Mouse (Mus musculus) retina, adult 2 months (tissue): ENCODE results near the gene Ppp4r2.
"Not testable (repeated sequence)": the region's sequence is repeated elsewhere in the genome, so short reads cannot be mapped to it uniquely, and the experiment has no call there.

Source experiments
- DNase-seq: peaks from one replicate; pipeline ENCODE4 v3.0.0-alpha.2; 2012; ENCODE audit warnings: low read depth, low spot score

The Ppp4r2 gene

DNA sequence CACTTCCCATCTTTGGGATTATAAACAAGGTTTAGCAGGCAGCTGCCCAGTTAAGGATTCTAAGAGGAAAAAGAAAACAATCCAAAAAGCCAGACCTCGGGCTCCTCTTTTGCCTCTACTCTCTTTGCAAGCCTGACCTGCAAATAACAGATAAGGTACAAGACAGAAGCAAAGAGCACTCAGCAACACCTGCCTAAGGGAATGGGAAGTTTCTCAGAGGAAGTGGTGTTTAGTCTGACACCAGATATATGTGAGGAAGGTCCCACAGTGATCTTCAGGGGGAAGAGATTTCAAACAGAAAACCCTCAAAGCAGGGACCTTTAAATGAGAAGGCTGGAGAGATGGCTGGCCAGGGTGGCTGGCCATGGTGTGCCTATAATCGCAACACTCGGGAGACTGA is 2.2 kb upstream of the Ppp4r2 start:
- no peak for DNase-seq

- no peak for DNase-seq
Observed at GRCm38 (mm10) chr6:100831751-100832150, 1.7 kb upstream of the Ppp4r2 start.

- peak; percentile 11 for DNase-seq
Observed at GRCm38 (mm10) chr6:100833811-100834481, 524 bp downstream of the Ppp4r2 start.

GRCm38 (mm10) chr6:100834489-100835160 is 1.2 kb downstream of the Ppp4r2 start:
- no peak for DNase-seq

GRCm38 (mm10) chr6:100845058-100845457 is 11.6 kb downstream of the Ppp4r2 start:
- no peak for DNase-seq

- DNase-seq: no peak
Observed at GRCm38 (mm10) chr6:100847264-100847663, 13.8 kb downstream of the Ppp4r2 start.

DNA sequence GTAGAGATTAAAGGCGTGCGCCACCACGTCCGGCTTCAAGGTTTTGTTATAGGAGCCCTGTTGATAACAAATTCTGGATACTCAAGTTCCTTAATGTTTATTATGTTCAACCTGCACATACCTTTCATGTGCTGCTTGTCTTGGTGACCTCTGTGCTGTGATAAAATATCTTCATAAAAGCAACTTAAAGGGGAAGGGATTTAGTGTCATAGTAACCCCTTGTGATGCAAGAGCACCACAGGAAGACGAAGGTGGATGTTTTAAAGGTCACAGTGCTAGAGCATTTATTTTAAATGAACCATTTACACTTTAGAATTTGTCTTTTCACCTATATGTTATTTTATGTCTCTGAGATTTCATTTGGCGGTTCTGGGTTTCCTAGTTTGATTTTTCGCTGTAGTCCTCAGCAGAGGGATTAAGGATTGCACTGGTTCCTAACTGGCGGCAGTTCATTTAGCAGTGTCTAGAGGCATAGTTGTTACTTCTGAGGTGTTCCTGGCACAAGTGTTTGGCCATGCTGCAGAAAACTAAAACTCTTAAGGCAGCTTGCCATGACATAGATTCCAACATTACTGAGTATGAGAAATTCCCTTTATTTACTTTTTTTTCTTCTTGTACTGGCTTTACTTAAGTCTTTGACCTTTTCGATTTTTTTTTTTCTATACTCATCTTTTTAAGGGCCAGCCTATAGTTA is 15.4 kb downstream of the Ppp4r2 start:
- no peak for DNase-seq

DNA sequence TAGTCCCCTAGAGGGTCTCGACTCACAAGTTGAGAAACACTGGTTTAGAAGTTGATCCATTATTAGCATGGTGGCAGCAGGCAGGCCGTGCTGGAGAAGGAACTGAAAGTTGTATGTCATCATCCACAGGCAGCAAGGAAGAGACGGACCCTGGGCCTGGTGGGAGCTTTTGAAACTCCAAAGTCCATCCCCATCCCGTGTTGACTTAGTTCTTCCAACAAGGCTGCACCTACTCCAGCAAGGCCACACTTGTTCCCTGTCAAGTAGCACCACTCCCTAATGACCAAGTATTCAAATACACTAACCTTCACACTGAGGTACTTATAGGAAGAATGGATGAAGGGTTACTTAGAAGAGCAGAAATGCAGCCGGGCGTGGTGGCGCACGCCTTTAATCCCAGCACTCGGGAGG is 17.3 kb downstream of the Ppp4r2 start:
- DNase-seq: no peak

- DNase-seq: no peak
Observed at GRCm38 (mm10) chr6:100851083-100851482, 17.7 kb downstream of the Ppp4r2 start.

DNA sequence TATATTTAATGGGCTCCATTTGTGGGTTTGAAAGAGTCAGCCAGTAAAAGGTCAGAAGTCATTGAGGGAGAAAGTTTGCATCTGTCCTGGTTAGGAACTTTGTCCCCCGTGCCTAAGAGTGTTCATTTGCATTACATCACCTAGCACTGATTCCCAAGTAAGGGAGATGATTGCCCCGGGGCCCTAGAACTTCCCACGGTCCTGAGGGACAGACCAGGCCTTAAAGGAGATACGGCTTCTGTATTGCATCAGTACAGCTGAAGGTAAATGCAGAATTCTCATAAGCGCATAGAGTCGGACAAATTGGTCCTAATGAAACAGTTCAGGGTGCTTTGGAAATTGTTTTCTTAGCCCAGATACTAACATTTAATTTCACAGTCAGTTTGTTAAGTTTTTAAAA is 31.9 kb downstream of the Ppp4r2 start:
- DNase-seq: no peak

DNA sequence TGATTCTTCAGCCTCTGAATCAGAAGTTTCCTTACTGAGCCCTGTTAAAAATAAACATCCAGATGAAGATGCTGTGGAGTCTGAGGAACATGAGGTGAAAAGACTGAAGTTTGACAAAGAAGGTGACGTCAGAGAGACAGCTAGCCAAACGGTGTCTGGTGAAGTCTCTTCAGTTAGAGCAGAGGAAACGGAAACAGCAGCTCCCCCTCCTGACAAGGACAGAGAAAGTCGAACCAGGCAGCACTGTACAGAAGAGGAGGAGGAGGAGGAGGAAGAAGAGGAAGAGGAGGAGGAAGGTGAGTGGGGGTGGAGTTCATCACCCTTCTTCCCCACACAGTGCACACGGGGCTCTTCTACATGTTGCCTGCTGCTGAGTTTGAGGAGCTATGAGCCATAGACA is 32.4 kb downstream of the Ppp4r2 start:
- DNase-seq: not testable (repeated sequence)

DNA sequence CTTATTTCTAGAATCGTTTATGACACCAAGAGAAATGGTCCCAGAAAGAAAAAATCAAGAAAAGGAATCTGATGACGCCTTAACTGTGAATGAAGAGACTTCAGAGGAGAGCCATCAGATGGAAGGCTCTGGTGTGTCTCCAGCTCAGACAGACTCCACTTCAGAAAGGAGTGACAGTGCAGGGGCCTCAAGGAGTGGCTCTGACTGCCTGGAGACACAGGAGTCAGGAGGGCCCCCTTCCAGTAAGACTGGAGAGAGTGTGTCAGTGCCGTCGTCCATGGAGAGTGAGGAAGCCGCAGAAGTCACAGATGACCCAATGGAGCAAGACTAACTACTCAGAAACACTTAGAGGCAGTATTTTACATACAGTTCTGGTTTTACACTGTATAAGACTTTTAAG is 32.8 kb downstream of the Ppp4r2 start:
- DNase-seq: not testable (repeated sequence)

DNA sequence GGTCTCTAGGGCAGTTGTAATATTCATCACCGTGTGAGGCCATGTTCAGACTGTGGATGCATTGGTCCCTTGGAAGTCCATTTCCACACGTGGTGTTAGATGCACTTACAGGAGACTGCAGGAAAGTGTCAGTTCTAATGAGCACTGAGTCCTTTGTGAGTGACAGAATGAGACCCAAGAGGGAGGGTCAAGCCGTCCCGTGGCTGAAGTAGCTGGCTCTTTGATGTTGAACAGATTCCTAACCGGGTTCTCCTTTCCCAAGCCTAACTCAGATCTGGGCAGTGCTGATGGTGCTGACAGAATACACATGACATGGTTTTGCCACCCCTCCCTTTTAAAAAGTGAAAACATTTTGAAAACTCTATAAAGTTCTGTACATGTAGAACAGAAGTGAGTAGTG is 35.4 kb downstream of the Ppp4r2 start:
- DNase-seq: no peak

GRCm38 (mm10) chr6:100869909-100870308 is 36.5 kb downstream of the Ppp4r2 start:
- no peak for DNase-seq

- no peak for DNase-seq
Observed at GRCm38 (mm10) chr6:100873191-100873590, 39.8 kb downstream of the Ppp4r2 start.

- peak; percentile 42 for DNase-seq
Observed at GRCm38 (mm10) chr6:100875862-100876623, 42.6 kb downstream of the Ppp4r2 start.

GRCm38 (mm10) chr6:100876624-100877017 is 43.2 kb downstream of the Ppp4r2 start:
- DNase-seq: no peak

DNA sequence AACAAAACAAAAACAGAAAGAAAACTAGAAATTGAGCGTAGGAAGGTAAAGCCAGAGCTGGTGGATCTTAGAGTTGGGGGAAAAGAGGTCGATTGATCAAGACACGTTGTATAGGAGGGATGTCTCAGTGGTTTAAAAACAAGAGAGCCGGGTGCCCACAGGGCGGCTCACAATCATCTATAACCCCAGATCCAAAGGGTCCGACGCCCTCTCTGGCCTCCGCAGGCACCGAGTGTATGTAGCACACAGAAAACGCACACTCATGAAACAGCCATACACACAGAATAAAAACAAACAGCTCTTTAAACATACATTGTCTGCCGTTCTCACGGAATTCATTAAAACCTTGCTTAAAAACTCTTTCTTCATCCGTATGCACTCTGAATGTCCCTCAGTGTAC is 45.1 kb downstream of the Ppp4r2 start:
- no peak for DNase-seq

DNA sequence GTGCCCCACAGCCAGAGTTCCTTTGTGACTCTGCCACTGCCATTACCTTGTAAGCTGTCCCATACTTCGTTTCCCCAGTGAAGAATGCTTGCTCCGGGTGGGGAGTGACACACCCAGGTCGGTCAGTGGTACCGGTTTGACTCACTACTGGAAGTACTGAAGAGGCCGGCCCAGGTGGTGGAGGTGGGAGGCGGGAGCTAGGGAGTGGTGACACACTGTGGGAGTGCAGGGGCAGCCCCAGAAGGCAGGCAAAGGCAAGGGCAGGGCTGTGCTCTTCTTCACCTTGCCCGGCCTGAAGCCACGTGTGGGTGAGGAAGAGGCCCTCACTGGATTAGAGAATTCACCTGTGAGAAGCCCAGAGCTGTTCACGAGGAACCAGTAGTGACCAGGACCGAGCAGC is 46.2 kb downstream of the Ppp4r2 start:
- no peak for DNase-seq

GRCm38 (mm10) chr6:100881657-100882056 is 48.2 kb downstream of the Ppp4r2 start:
- no peak for DNase-seq

DNA sequence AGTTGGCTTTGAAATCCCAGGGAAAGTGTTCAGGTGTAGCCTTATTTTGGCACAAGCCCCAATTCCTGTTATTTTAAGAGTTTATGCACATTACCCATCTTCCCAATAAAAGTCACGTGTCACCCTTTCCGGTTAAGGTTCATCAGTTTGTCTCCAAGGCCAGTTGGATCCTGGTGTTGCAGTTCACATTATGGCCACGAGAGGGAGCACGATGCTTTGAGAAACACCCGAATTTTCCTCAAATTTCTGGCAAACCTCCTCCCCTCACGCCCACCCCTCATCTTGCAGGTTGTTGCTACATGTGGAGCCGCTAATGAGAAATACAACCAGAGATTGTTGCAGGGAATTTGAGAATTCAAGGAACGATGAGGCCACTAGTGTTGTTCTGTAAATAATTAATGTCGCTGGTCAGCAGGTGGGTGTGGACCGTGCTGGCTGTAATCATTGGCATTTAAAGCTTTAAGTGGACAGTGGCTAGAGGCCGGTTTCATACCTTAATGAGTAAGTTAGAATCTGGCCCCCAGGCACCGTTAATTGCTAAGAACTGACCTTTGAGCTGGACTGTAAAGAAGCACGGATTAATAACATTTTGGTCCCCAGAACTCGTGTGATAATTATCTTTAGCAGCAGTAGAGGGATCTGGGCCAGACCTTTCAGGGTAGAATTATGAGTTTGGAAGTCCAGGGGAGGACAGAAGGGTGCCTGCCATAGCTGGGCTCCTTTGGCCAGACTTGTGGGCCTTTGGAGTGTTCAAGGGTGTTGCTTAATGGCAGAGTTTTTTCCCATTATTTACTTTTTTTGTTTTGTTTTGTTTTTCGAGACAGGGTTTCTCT is 49.2 kb downstream of the Ppp4r2 start:
- peak; percentile 18 for DNase-seq
